Mouse (Mus musculus): Measurements from ENCODE around the gene Kcnh1. TPM values are rescaled to one million over a fixed set of nuclear protein-coding genes. Genes with fewer than 3 reads are reported as not detected.
A peak's percentile ranks its signal among the peaks of the same experiment; 100 is the strongest.

Gene Kcnh1
- polyA plus RNA-seq, 1 experiment from 2014 or later = 0.20 TPM

- H3K36me3 ChIP-seq (ENCODE audit: control insufficient read depth, insufficient read depth, low read length) = no peaks in the 10 kb centered on the region
Observed at GRCm38 (mm10) chr1:192519713-192520112, 329.1 kb downstream of the Kcnh1 start.

DNA sequence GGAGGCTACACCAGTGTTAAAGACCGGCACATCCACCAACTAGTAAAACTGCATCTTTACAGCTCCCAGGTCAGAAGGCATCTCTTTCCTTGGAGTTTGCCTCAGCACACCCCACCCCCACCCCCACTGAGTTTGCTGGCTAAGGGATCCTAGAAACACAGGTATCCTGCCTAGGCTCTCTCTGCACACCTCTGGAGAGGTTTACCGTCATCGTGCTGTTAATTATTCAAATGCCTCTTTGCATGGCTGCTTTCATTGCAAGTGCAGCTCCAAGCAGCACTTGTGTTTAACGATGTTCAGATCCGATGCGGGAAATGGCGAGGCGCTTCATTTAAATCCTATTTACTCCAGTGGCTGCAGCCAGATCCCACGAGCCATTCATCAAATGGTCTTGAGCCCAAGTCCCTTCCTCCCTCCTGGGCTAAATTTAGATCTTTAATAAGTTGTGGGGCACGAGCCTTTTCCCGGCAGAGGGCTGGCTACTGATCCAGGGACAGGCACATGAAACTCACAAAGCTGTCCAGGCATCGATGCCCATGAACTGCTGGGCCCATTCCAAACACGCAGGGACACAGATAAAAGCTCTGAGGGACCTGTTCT, 330.4 kb downstream of the Kcnh1 start:
- 42% methylated on average over 13 of the region's 13 CpGs for WGBS
- H3K27ac ChIP-seq (replicated peaks in 1 of 2; ENCODE audit: control insufficient read depth in 1 of 2, insufficient read depth in 1 of 2, low read depth in 2 of 2, low read length in 2 of 2) = no peak overlapping the region
- peaks cover 23 to 26% of the 10 kb centered on the region in 2 experiments for H3K4me1 ChIP-seq (ENCODE audit: control insufficient read depth in 2 of 2, insufficient read depth in 2 of 2, low read length in 2 of 2)
- H3K27me3 ChIP-seq (ENCODE audit: control insufficient read depth, insufficient read depth, low read length) = no peaks in the 10 kb centered on the region
- ATAC-seq (ENCODE audit: insufficient number of reproducible peaks, insufficient read depth, low FRiP score, low read depth) = no peak
- peak overlapping the region; percentile 26 for H3K4me2 ChIP-seq (ENCODE audit: low read length)
- H3K9ac ChIP-seq (ENCODE audit: low read length) = no peak overlapping the region
- no peak overlapping the region for H3K4me3 ChIP-seq (ENCODE audit: control insufficient read depth in 1 of 2, insufficient read depth in 1 of 2, low read depth in 1 of 2, low read length in 2 of 2)
- H3K36me3 ChIP-seq (ENCODE audit: control insufficient read depth, insufficient read depth, low read length) = no peaks in the 10 kb centered on the region
- H3K9me3 ChIP-seq (ENCODE audit: control insufficient read depth, low read length) = no peaks in the 10 kb centered on the region

More at GRCm38 (mm10) chr1:192519713-192520112, 329.1 kb downstream of the Kcnh1 start:
- no peak overlapping the region for H3K27ac ChIP-seq (replicated peaks in 1 of 2; ENCODE audit: control insufficient read depth in 1 of 2, insufficient read depth in 1 of 2, low read depth in 2 of 2, low read length in 2 of 2)
- H3K9me3 ChIP-seq (ENCODE audit: control insufficient read depth, low read length) = no peaks in the 10 kb centered on the region
- no peak for ATAC-seq (ENCODE audit: insufficient number of reproducible peaks, insufficient read depth, low FRiP score, low read depth)
- 87% methylated on average over 1 of the region's 1 CpGs for WGBS
- H3K4me1 ChIP-seq (ENCODE audit: control insufficient read depth in 2 of 2, insufficient read depth in 2 of 2, low read length in 2 of 2) = peaks cover 18 to 23% of the 10 kb centered on the region in 2 experiments
- no peak overlapping the region for H3K9ac ChIP-seq (ENCODE audit: low read length)
- no peaks in the 10 kb centered on the region for H3K27me3 ChIP-seq (ENCODE audit: control insufficient read depth, insufficient read depth, low read length)
- H3K4me2 ChIP-seq (ENCODE audit: low read length) = no peak overlapping the region
- H3K4me3 ChIP-seq (ENCODE audit: control insufficient read depth in 1 of 2, insufficient read depth in 1 of 2, low read depth in 1 of 2, low read length in 2 of 2) = no peak overlapping the region

DNA sequence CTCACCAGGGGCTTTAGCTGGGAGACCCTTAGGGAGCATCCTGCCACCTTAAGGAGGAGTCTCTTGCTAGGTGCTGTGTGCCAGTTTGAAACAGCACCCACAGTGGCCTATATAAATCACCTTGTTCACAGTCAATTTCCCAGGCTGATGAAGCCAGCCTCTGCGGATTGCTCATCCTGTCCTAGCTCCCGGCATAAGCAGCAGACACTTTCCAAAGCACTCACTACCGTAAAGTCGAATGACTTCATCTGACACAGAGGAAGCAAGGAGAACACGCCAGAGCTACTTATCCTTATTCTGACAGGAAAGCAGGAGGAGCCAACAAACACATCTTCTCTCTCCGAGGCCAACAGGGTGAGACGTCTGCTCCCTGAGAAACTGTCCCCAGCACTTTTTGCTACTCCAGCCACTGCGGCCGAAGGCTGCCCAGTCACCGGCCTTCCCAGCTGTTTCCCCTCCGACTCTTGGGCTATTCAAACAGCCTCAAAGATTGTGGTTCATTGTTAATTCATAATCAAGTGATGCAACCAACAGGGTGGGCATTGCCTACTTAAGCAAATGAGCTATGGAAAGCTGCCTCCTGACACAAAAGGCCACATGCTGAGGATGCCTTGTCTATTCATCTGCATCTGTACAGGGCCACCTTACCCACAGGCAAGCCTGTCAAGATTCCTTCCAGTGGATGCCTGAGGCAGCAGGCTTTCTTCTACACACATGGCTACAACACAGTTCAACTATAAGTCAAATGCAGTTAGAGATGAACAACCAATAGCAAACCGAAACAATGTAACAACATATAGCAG, 332.0 kb downstream of the Kcnh1 start:
- H3K9me3 ChIP-seq (ENCODE audit: control insufficient read depth, low read length) = no peaks in the 10 kb centered on the region
- no peak for ATAC-seq (ENCODE audit: insufficient number of reproducible peaks, insufficient read depth, low FRiP score, low read depth)
- H3K9ac ChIP-seq (ENCODE audit: low read length) = no peak overlapping the region; the same call in 1 of the 2 replicates
- H3K27me3 ChIP-seq (ENCODE audit: control insufficient read depth, insufficient read depth, low read length) = no peaks in the 10 kb centered on the region
- no peaks in the 10 kb centered on the region for H3K36me3 ChIP-seq (ENCODE audit: control insufficient read depth, insufficient read depth, low read length)
- H3K27ac ChIP-seq (replicated peaks in 1 of 2; ENCODE audit: control insufficient read depth in 1 of 2, insufficient read depth in 1 of 2, low read depth in 2 of 2, low read length in 2 of 2) = 0 out of 4 replicates have a peak overlapping the region, but pooled peaks of 1 of the 2 experiments have one; percentile 19
- H3K4me1 ChIP-seq (ENCODE audit: control insufficient read depth in 2 of 2, insufficient read depth in 2 of 2, low read length in 2 of 2) = peaks cover 23 to 26% of the 10 kb centered on the region in 2 experiments
- H3K4me2 ChIP-seq (ENCODE audit: low read length) = no peak overlapping the region
- whole genome bisulfite sequencing = 64% methylated on average over 12 of the region's 12 CpGs
- no peak overlapping the region for H3K4me3 ChIP-seq (ENCODE audit: control insufficient read depth in 1 of 2, insufficient read depth in 1 of 2, low read depth in 1 of 2, low read length in 2 of 2)

- no peak overlapping the region for H3K9ac ChIP-seq (ENCODE audit: low read length)
- H3K9me3 ChIP-seq (ENCODE audit: control insufficient read depth, low read length) = no peaks in the 10 kb centered on the region
- ATAC-seq (ENCODE audit: insufficient number of reproducible peaks, insufficient read depth, low FRiP score, low read depth) = no peak
- no peak overlapping the region for H3K27ac ChIP-seq (replicated peaks in 1 of 2; ENCODE audit: control insufficient read depth in 1 of 2, insufficient read depth in 1 of 2, low read depth in 2 of 2, low read length in 2 of 2)
- H3K36me3 ChIP-seq (ENCODE audit: control insufficient read depth, insufficient read depth, low read length) = no peaks in the 10 kb centered on the region
- no peak overlapping the region for H3K4me3 ChIP-seq (ENCODE audit: control insufficient read depth in 1 of 2, insufficient read depth in 1 of 2, low read depth in 1 of 2, low read length in 2 of 2)
- no peak overlapping the region for H3K4me2 ChIP-seq (ENCODE audit: low read length)
- 54% methylated on average over 14 of the region's 14 CpGs for WGBS
- H3K27me3 ChIP-seq (ENCODE audit: control insufficient read depth, insufficient read depth, low read length) = no peaks in the 10 kb centered on the region
- peaks cover 22 to 30% of the 10 kb centered on the region in 2 experiments for H3K4me1 ChIP-seq (ENCODE audit: control insufficient read depth in 2 of 2, insufficient read depth in 2 of 2, low read length in 2 of 2)
Observed at GRCm38 (mm10) chr1:192525711-192526350, 335.3 kb downstream of the Kcnh1 start.

DNA sequence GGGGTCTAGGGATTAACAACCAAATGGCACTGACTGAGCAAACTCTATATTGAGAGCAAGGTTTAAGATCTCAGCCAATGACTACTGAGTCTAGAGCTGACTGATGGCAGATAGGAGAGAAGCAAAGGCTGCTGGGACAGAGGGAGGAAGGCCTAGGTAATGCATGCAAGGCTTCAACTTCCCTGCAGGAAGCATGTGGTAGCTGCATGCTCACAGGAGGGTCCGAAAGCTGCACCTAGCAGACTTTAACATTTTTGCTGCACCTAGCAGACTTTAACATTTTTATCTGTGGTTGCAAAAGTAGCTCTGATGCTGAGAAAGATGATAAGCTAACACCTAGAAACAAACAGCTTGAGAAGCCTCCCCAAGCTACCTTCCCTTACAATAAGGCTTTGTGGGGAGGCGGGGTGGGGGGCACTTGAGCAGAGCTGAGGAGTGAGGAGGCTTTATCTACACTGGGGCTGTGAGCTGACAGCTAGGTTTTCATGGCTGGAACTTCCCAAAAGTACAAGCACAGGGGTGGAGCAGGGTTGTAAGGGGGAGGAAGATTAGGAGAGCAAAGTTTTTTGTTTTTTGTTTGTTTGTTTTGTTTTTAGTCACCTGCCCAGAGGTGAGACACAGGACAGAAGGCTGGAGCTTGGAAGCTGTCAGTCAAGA, 341.0 kb downstream of the Kcnh1 start:
- Histone ChIP-seq H3K9ac (ENCODE audit: low read length) (no peak overlapping the region), H3K4me1 (ENCODE audit: control insufficient read depth in 2 of 2, insufficient read depth in 2 of 2, low read length in 2 of 2) (peaks cover 5 to 16% of the 10 kb centered on the region in 2 experiments; a peak in 3 of 4 replicates), H3K27ac (replicated peaks in 1 of 2; ENCODE audit: control insufficient read depth in 1 of 2, insufficient read depth in 1 of 2, low read depth in 2 of 2, low read length in 2 of 2) (0 out of 4 replicates have a peak overlapping the region, but pooled peaks of 1 of the 2 experiments have one; percentile 6), H3K36me3 (ENCODE audit: control insufficient read depth, insufficient read depth, low read length) (no peaks in the 10 kb centered on the region), H3K4me2 (ENCODE audit: low read length) (no peak overlapping the region), H3K9me3 (ENCODE audit: control insufficient read depth, low read length) (no peaks in the 10 kb centered on the region), H3K4me3 (ENCODE audit: control insufficient read depth in 1 of 2, insufficient read depth in 1 of 2, low read depth in 1 of 2, low read length in 2 of 2) (no peak overlapping the region), H3K27me3 (ENCODE audit: control insufficient read depth, insufficient read depth, low read length) (no peaks in the 10 kb centered on the region)
- ATAC-seq (ENCODE audit: insufficient number of reproducible peaks, insufficient read depth, low FRiP score, low read depth) = no peak
- WGBS = 59% methylated on average over 2 of the region's 2 CpGs

DNA sequence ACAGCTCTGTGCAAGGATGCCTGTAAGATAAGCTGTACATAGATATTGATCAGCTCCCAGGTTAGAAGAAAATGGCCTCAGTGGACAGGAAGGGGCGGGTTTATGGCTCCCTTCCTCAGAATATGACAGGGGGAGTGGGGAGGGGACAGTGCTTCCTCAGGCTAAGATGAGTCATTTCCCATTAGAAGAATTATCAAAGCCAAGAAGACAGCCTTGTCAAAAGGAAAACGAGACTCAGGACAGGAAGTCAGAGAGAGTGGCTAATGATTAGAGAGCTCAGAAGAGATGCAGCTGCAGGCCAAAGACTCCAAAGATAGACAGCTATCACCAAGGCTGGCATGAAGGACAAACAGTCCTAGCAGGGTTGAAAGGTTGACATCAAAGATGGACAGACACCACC, 341.6 kb downstream of the Kcnh1 start:
- Histone ChIP-seq H3K27me3 (ENCODE audit: control insufficient read depth, insufficient read depth, low read length) (no peaks in the 10 kb centered on the region), H3K36me3 (ENCODE audit: control insufficient read depth, insufficient read depth, low read length) (no peaks in the 10 kb centered on the region), H3K9ac (ENCODE audit: low read length) (no peak overlapping the region), H3K4me1 (ENCODE audit: control insufficient read depth in 2 of 2, insufficient read depth in 2 of 2, low read length in 2 of 2) (peaks cover 5 to 16% of the 10 kb centered on the region in 2 experiments; a peak in 3 of 4 replicates), H3K4me2 (ENCODE audit: low read length) (no peak overlapping the region), H3K9me3 (ENCODE audit: control insufficient read depth, low read length) (no peaks in the 10 kb centered on the region), H3K4me3 (ENCODE audit: control insufficient read depth in 1 of 2, insufficient read depth in 1 of 2, low read depth in 1 of 2, low read length in 2 of 2) (no peak overlapping the region), H3K27ac (replicated peaks in 1 of 2; ENCODE audit: control insufficient read depth in 1 of 2, insufficient read depth in 1 of 2, low read depth in 2 of 2, low read length in 2 of 2) (0 out of 4 replicates have a peak overlapping the region, but pooled peaks of 1 of the 2 experiments have one; percentile 6)
- ATAC-seq (ENCODE audit: insufficient number of reproducible peaks, insufficient read depth, low FRiP score, low read depth) = peak; percentile 21; the same call in 1 of the 2 replicates
- 30% methylated on average over 2 of the region's 2 CpGs for WGBS

- Histone ChIP-seq H3K4me2 (ENCODE audit: low read length) (no peak overlapping the region), H3K36me3 (ENCODE audit: control insufficient read depth, insufficient read depth, low read length) (no peaks in the 10 kb centered on the region), H3K4me1 (ENCODE audit: control insufficient read depth in 2 of 2, insufficient read depth in 2 of 2, low read length in 2 of 2) (peaks cover 5 to 14% of the 10 kb centered on the region in 2 experiments; a peak in 3 of 4 replicates), H3K9ac (ENCODE audit: low read length) (no peak overlapping the region), H3K27me3 (ENCODE audit: control insufficient read depth, insufficient read depth, low read length) (no peaks in the 10 kb centered on the region), H3K27ac (replicated peaks in 1 of 2; ENCODE audit: control insufficient read depth in 1 of 2, insufficient read depth in 1 of 2, low read depth in 2 of 2, low read length in 2 of 2) (no peak overlapping the region), H3K9me3 (ENCODE audit: control insufficient read depth, low read length) (no peaks in the 10 kb centered on the region), H3K4me3 (ENCODE audit: control insufficient read depth in 1 of 2, insufficient read depth in 1 of 2, low read depth in 1 of 2, low read length in 2 of 2) (no peak overlapping the region)
- no peak for ATAC-seq (ENCODE audit: insufficient number of reproducible peaks, insufficient read depth, low FRiP score, low read depth)
Observed at GRCm38 (mm10) chr1:192533016-192533415, 342.4 kb downstream of the Kcnh1 start.

All from heart, embryonic 14.5 days (tissue).